Mouse (Mus musculus) hindbrain, embryonic 11.5 days (tissue): ENCODE measurements around the gene Creb3l4. TPM values are rescaled to one million over a fixed set of nuclear protein-coding genes. Genes with fewer than 3 reads are reported as not detected.
A peak's percentile ranks its signal among the peaks of the same experiment; 100 is the strongest.

Experiments used
- ATAC-seq: fragments of 200-750 bp; cut with Nextera tagmentation; 2 replicates; pipeline ENCODE4 v1.8.0; 2017; ENCODE audit warnings: mild to moderate bottlenecking, moderate TSS enrichment, moderate library complexity; ENCODE audit not compliant: low FRiP score
- DNase-seq: peaks from one replicate; pipeline ENCODE4 v3.0.0-alpha.2; 2015; ENCODE audit warnings: low spot score
- H3K27ac ChIP-seq: fragments of 300-500 bp; sonication (generic); 2 replicates; pipeline ENCODE4 v1.5.1; 2014; ENCODE audit warnings: mild to moderate bottlenecking, low read depth, low read length
- H3K27me3 ChIP-seq: fragments of 300-500 bp; sonication (generic); 2 replicates; pipeline ENCODE4 v1.6.1; 2014; ENCODE audit warnings: mild to moderate bottlenecking, low read length, moderate library complexity, mixed read lengths; ENCODE audit not compliant: control insufficient read depth, insufficient read depth
- H3K36me3 ChIP-seq: fragments of 300-500 bp; sonication (generic); 2 replicates; pipeline ENCODE4 v1.6.1; 2014; ENCODE audit warnings: mild to moderate bottlenecking, low read length, moderate library complexity, mixed read lengths; ENCODE audit not compliant: control insufficient read depth, insufficient read depth
- H3K4me1 ChIP-seq: fragments of 300-500 bp; sonication (generic); replicated peaks from 2 replicates; pipeline ENCODE4 v1.6.1; 2014; ENCODE audit warnings: low read length, mixed read lengths; ENCODE audit not compliant: control insufficient read depth, insufficient read depth
- H3K4me2 ChIP-seq: fragments of 300-500 bp; sonication (generic); replicated peaks from 2 replicates; pipeline ENCODE4 v1.6.1; 2014; ENCODE audit warnings: mild to moderate bottlenecking, low read depth, low read length
- H3K4me3 ChIP-seq: fragments of 300-500 bp; sonication (generic); 2 replicates; pipeline ENCODE4 v1.5.1; 2014; ENCODE audit warnings: low read depth, low read length
- H3K9ac ChIP-seq: fragments of 300-500 bp; sonication (generic); 2 replicates; pipeline ENCODE4 v1.6.1; 2014; ENCODE audit warnings: low read depth, low read length
- H3K9me3 ChIP-seq: fragments of 300-500 bp; sonication (generic); 2 replicates; pipeline ENCODE4 v1.6.1; 2016; ENCODE audit warnings: low read length; ENCODE audit not compliant: control insufficient read depth
- WGBS: fragments of 180-500 bp; shearing (Covaris S2); extraction: QIAGEN DNeasy Blood & Tissue Kit; methylation state at CpG from one replicate; pipeline ENCODE4 v1.1.7; 2014; 5-methylcytosine and 5-hydroxymethylcytosine counted together
- polyA plus RNA-seq: library from polyadenylated mRNA; unstranded; fragments of >200 nt; fragmentation: Nextera tagmentation; extraction: Ambion mirVana; gene quantifications from 2 replicates; pipeline ENCODE4 v1.2.1, GENCODE M21; 2014

Gene Creb3l4
- polyA plus RNA-seq, 1 experiment from 2014 or later = 4.9 TPM

DNA sequence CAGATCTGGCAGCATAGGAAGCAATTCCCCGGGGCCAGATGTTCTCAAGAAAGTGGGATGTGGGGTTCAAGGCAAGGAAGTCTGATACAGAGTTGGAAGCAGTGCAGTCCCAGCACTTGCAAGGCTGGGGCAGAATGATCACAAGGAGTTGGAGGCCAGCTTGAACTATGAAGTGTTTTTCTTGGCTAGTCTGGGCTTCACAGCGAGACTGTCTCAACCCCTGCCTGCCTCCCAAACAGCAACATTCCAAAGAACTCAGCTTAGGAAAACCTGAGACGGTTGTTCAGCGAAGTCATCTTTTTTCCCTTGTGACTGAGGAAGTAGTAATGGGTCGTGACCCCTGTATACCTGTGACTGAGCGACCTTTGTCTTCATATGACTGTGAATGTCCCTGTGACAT lies 7.5 kb upstream of the Creb3l4 start:
- Histone ChIP-seq H3K9ac (no peak overlapping the region), H3K4me3 (no peak overlapping the region), H3K9me3 (no peaks in the 10 kb centered on the region), H3K4me1 (peaks cover 11% of the 10 kb centered on the region), H3K27ac (no peak overlapping the region), H3K36me3 (no peaks in the 10 kb centered on the region), H3K4me2 (no peak overlapping the region), H3K27me3 (no peaks in the 10 kb centered on the region)
- no peak for ATAC-seq
- 90% methylated on average over 6 of the region's 6 CpGs for WGBS
- no peak for DNase-seq

DNA sequence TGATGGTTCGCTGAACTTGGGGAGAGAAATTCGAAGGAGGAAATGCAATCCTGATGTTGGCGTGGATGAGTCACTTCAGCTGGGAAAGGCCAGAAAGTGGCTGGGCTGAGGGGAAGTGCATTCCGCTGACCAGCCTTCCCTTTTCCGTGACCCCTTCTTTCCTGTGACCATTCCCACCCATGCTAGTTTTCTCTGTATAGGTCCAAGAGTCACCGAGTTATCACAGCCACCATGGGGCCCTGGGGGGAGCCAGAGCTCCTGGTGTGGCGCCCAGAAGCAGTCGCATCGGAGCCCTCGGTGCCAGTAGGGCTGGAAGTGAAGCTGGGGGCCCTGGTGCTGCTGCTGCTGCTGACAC lies 5.4 kb upstream of the Creb3l4 start:
- ATAC-seq (no peak), DNase-seq (no peak)
- no peaks in the 10 kb centered on the region for H3K9me3 ChIP-seq
- peak overlapping the region; percentile 58 for H3K4me3 ChIP-seq
- no peaks in the 10 kb centered on the region for H3K36me3 ChIP-seq
- no peak overlapping the region for H3K27ac ChIP-seq
- H3K9ac ChIP-seq = peak overlapping the region; percentile 76
- peaks cover 6% of the 10 kb centered on the region; the same call in 1 of the 2 replicates for H3K4me1 ChIP-seq
- 14% methylated on average over 10 of the region's 10 CpGs for WGBS
- peak overlapping the region; percentile 70 for H3K4me2 ChIP-seq
- H3K27me3 ChIP-seq = no peaks in the 10 kb centered on the region

DNA sequence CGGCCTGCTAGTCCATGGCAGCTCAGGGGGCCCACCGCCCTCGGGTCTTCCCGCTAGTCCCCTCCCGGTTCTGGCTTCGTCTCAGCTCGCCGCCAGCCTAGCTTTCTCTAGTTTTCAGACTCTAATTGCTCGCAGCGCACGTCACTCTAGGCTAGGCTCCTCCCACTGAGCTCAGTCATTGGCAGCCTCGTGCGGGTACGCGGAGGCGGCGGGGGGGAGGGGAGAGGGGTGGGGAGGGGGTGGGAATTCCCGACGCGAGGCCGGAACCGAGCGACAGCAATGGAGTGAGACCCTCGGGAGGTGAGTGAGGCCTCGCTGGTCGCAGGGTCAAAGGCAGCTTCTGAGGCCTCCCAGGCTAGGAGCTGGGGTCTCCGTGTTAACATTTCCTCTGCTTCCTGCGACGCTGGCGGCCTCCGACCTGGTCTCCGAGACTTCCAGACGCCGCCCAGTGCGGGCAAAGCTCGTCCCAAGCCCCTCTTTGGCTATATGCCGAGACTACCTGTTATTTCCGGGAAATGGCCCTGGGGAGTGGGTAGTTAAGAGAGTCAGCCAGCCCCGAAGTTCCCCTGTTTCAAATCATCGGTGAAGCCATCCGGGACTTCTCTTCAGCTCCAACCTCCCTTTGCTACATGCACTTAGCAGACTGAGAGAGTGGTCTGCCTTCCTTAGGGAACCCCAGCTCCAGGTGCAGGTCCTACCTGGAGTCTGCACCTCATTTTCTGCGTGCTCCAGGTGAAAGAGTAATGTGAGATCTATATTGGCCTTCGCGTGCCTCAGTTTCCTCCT lies 4.8 kb upstream of the Creb3l4 start, which contains the start of gene Slc39a1:
TSS of gene Slc39a1 (plus strand) at position 213 of the 786 bp plus-strand sequence.
- Histone ChIP-seq H3K9ac (peak within 1 kb of the TSS; percentile 76), H3K27me3 (no peaks in the 10 kb centered on the region), H3K4me2 (peak within 1 kb of the TSS; percentile 70), H3K27ac (peak within 1 kb of the TSS; percentile 70), H3K36me3 (no peaks in the 10 kb centered on the region), H3K9me3 (no peaks in the 10 kb centered on the region), H3K4me3 (peak within 1 kb of the TSS; percentile 58), H3K4me1 (peaks cover 6% of the 10 kb centered on the region; the same call in 1 of the 2 replicates)
- ATAC-seq (peak; percentile 96), DNase-seq (peak; percentile 95)
- 0% methylated on average over 36 of the region's 44 CpGs for WGBS

DNA sequence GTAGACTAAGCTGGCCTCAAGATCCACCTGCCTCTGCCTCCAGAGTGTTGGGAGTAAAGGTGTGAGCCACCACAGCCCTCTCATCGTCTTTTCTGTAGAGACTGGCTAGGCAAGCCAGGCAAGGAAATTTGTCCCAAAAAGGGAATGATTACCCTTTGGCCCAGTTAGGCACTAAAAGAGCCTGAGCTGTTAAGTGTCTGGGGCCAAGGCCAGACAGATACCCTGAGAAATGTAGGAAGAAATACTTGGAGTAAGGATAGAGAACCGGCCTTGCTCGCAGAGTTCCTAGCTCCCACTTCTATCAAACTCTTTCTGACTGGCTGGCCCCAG lies 4.3 kb upstream of the Creb3l4 start:
- Histone ChIP-seq H3K27ac (peak overlapping the region; percentile 70), H3K4me1 (peaks cover 6% of the 10 kb centered on the region; the same call in 1 of the 2 replicates), H3K36me3 (no peaks in the 10 kb centered on the region), H3K9ac (peak overlapping the region; percentile 63), H3K27me3 (no peaks in the 10 kb centered on the region), H3K4me3 (peak overlapping the region; percentile 58), H3K9me3 (no peaks in the 10 kb centered on the region), H3K4me2 (peak overlapping the region; percentile 70)
- WGBS = 1% methylated on average over 3 of the region's 3 CpGs
- ATAC-seq (peak; percentile 41; the same call in 1 of the 2 replicates), DNase-seq (no peak)

DNA sequence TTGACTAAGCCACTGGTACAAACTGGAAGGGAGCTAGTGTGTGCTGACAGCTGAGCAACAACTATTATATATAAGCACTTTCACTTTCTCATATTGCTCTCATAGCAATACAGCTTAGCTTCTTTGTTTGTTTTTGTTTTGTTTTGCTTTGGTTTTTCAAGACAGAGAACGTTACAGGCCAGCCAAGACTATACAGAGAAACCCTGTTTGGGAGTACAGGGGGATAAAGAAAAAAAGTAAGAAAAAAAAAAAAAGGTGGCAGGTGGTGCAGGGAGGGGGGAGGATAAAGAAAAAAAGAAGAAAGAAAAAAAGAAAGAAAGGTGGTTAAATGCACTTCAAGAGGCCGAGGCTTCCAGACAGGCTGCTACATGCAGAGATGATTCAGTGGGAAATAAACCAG lies 2.1 kb upstream of the Creb3l4 start:
- no peak overlapping the region for H3K4me3 ChIP-seq
- H3K27ac ChIP-seq = no peak overlapping the region
- WGBS = 76% methylated on average over 2 of the region's 2 CpGs
- no peaks in the 10 kb centered on the region for H3K27me3 ChIP-seq
- ATAC-seq = no peak
- H3K36me3 ChIP-seq = no peaks in the 10 kb centered on the region
- H3K4me1 ChIP-seq = peaks cover 6% of the 10 kb centered on the region; the same call in 1 of the 2 replicates
- no peak overlapping the region for H3K4me2 ChIP-seq
- DNase-seq = no peak
- no peak overlapping the region for H3K9ac ChIP-seq
- no peaks in the 10 kb centered on the region for H3K9me3 ChIP-seq

DNA sequence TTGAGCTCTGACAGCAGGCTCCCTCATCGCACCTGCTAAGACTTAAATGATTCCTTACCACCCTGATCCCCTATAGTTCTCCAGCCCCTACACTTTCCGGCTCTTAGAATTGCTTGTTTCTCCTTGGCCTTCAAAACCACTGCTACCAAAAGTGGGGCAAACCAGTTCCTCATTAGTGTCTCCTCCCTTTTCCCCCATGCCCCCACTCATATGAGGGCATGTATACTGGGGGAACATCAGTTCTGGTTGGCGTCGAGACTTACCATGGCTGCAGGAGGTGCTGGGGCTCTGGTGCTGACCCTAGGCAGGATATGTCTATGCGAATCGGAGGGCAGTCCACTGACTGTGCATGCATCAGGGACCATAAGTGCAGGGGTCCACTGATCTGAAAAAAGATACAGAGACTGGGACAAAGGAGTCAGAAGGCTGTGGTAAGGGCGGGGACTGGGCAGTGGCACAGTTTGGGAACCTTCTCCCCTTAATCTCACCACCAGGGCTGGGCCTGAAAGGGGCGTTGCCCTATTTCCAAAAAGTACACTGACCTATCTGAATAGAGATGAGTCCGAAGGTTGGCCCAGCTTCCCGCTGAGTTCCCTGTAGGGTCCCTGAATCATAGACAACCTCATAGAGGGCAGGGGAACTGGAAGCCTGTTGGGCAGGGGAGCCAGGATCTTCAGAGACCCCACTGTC lies 1.5 kb downstream of the Creb3l4 start:
- Histone ChIP-seq H3K4me1 (no peaks in the 10 kb centered on the region), H3K4me2 (no peak overlapping the region), H3K4me3 (no peak overlapping the region), H3K27ac (no peak overlapping the region), H3K36me3 (no peaks in the 10 kb centered on the region), H3K9me3 (no peaks in the 10 kb centered on the region), H3K27me3 (no peaks in the 10 kb centered on the region), H3K9ac (no peak overlapping the region)
- ATAC-seq = no peak
- whole genome bisulfite sequencing = 86% methylated on average over 10 of the region's 10 CpGs
- no peak for DNase-seq

DNA sequence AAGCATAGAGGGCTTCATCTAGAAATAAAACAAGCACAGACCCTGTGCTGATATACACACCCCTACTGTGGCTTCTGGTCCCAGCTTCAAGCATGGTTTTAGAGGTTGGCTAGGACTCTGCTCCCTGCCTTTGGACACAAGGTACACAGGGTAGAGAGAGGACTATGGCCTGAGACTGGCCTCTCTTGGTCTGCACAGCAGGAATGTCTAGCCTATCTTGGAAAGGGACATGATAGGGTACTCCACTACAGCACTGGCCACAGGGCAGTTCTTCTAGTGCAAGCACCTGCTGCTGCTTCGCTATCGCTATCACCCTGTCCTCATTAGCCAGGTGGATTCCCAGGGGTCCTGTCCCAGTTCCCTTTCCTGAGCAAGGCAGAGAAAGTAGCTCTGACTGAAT lies 2.1 kb downstream of the Creb3l4 start:
- Histone ChIP-seq H3K9ac (no peak overlapping the region), H3K36me3 (no peaks in the 10 kb centered on the region), H3K27me3 (no peaks in the 10 kb centered on the region), H3K27ac (no peak overlapping the region), H3K4me1 (no peaks in the 10 kb centered on the region), H3K4me3 (no peak overlapping the region), H3K9me3 (no peaks in the 10 kb centered on the region), H3K4me2 (no peak overlapping the region)
- DNase-seq (no peak), ATAC-seq (no peak)
- WGBS = 87% methylated on average over 2 of the region's 2 CpGs

DNA sequence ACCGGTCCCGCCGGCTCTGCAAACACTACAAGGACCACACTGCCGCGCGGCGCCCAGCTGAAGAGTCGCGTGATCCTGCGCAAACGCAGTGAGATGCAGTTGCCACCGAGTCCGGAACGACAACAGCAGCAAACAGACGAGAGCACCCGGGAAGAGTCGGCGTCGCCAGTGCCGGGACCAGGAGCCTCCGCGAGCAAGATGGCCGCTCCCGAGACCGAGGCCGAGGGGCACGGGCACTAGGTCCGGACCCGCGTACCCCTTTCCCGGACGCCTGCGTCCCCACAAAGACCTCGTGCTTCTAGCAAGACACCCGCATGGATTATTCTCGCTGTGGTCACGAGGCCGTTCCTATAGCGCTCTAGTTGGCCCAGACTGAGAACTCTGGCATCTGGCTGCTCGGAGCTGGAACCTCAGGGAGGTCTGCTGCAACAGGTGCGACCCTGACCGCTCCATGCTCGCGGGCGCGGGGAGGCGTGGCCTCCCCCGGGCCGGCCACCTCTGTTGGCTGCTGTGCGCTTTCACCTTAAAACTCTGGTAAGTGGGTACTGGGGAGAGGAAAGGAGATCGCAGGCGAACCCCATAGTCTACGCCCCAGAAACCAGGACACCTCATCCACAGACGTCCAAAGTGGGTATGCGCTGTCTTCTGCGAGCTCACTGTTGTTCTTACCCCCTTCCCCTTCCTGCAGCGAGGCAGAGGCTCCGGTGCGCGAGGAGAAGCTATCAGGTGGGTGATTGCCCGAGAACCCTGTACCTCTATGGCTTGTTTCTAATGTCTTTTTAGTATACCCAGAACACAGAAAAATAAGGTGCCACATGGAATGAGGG lies 11.6 kb downstream of the Creb3l4 start, which contains the start of gene Jtb:
TSS of gene Jtb (plus strand) at position 91 of the 827 bp plus-strand sequence.
- peak within 1 kb of the TSS; percentile 77 for H3K27ac ChIP-seq
- no peaks in the 10 kb centered on the region for H3K4me1 ChIP-seq
- peak; percentile 91 for DNase-seq
- peak; percentile 98 for ATAC-seq
- H3K9me3 ChIP-seq = no peaks in the 10 kb centered on the region
- peaks cover 3% of the 10 kb centered on the region; the same call in 1 of the 2 replicates for H3K36me3 ChIP-seq
- peak within 1 kb of the TSS; percentile 79 for H3K4me3 ChIP-seq
- under 1% methylated on average over 60 of the region's 61 CpGs for WGBS
- peak within 1 kb of the TSS; percentile 78 for H3K4me2 ChIP-seq
- H3K27me3 ChIP-seq = no peaks in the 10 kb centered on the region
- H3K9ac ChIP-seq = peak within 1 kb of the TSS; percentile 80
